Mouse (Mus musculus): ENCODE results near the gene Dixdc1. TPM values are rescaled to one million over a fixed set of nuclear protein-coding genes. Genes with fewer than 3 reads are reported as not detected.

The Dixdc1 gene
- polyA plus RNA-seq, 1 experiment from 2014 or later = 29.7 TPM

- WGBS = 88% methylated on average over 6 of the region's 6 CpGs
- H3K9ac ChIP-seq (replicated peaks; ENCODE audit: low read depth, low read length) = no peak overlapping the region
- no peak overlapping the region for H3K27ac ChIP-seq (ENCODE audit: low read length)
- no peaks in the 10 kb centered on the region for H3K9me3 ChIP-seq (ENCODE audit: control insufficient read depth, low read length)
- H3K27me3 ChIP-seq (replicated peaks; ENCODE audit: control insufficient read depth, insufficient read depth, low read length) = no peaks in the 10 kb centered on the region
- no peak overlapping the region for H3K4me2 ChIP-seq (ENCODE audit: low read length)
- no peak for ATAC-seq
- peaks cover 8% of the 10 kb centered on the region for H3K36me3 ChIP-seq (ENCODE audit: control insufficient read depth, insufficient read depth)
- H3K4me1 ChIP-seq (replicated peaks; ENCODE audit: control insufficient read depth, insufficient read depth, low read length) = no peaks in the 10 kb centered on the region
- no peak overlapping the region for H3K4me3 ChIP-seq (replicated peaks; ENCODE audit: low read length)
These were observed 72.9 kb downstream of the Dixdc1 start for GRCm38 (mm10) chr9:50666442-50666841.

GRCm38 (mm10) chr9:50664826-50665225 lies 74.5 kb downstream of the Dixdc1 start:
- H3K36me3 ChIP-seq (ENCODE audit: control insufficient read depth, insufficient read depth) = peaks cover 8% of the 10 kb centered on the region
- WGBS = 75% methylated on average over 5 of the region's 5 CpGs
- H3K9me3 ChIP-seq (ENCODE audit: control insufficient read depth, low read length) = no peaks in the 10 kb centered on the region
- H3K27me3 ChIP-seq (replicated peaks; ENCODE audit: control insufficient read depth, insufficient read depth, low read length) = no peaks in the 10 kb centered on the region
- no peak overlapping the region for H3K27ac ChIP-seq (ENCODE audit: low read length)
- no peak overlapping the region for H3K9ac ChIP-seq (replicated peaks; ENCODE audit: low read depth, low read length)
- no peak for ATAC-seq
- H3K4me1 ChIP-seq (replicated peaks; ENCODE audit: control insufficient read depth, insufficient read depth, low read length) = peaks cover 8% of the 10 kb centered on the region
- H3K4me3 ChIP-seq (replicated peaks; ENCODE audit: low read length) = no peak overlapping the region
- no peak overlapping the region for H3K4me2 ChIP-seq (ENCODE audit: low read length)

GRCm38 (mm10) chr9:50660431-50660830 lies 78.9 kb downstream of the Dixdc1 start:
- no peak overlapping the region for H3K27ac ChIP-seq (ENCODE audit: low read length)
- H3K9me3 ChIP-seq (ENCODE audit: control insufficient read depth, low read length) = no peaks in the 10 kb centered on the region
- H3K36me3 ChIP-seq (ENCODE audit: control insufficient read depth, insufficient read depth) = peaks cover 3% of the 10 kb centered on the region
- H3K9ac ChIP-seq (replicated peaks; ENCODE audit: low read depth, low read length) = peak overlapping the region; percentile 54
- H3K4me3 ChIP-seq (replicated peaks; ENCODE audit: low read length) = peak overlapping the region; percentile 94
- no peaks in the 10 kb centered on the region for H3K27me3 ChIP-seq (replicated peaks; ENCODE audit: control insufficient read depth, insufficient read depth, low read length)
- no peak for ATAC-seq
- H3K4me1 ChIP-seq (replicated peaks; ENCODE audit: control insufficient read depth, insufficient read depth, low read length) = peaks cover 17% of the 10 kb centered on the region
- peak overlapping the region; percentile 87 for H3K4me2 ChIP-seq (ENCODE audit: low read length)
- 11% methylated on average over 12 of the region's 12 CpGs for WGBS

GRCm38 (mm10) chr9:50659392-50660217 lies 79.7 kb downstream of the Dixdc1 start, which contains the start of gene Dlat:
Dlat (minus strand) TSS chr9:50659780.
- under 1% methylated on average over 62 of the region's 63 CpGs for WGBS
- H3K36me3 ChIP-seq (ENCODE audit: control insufficient read depth, insufficient read depth) = peaks cover 3% of the 10 kb centered on the region
- peak within 1 kb of the TSS; percentile 83 for H3K27ac ChIP-seq (ENCODE audit: low read length)
- no peaks in the 10 kb centered on the region for H3K9me3 ChIP-seq (ENCODE audit: control insufficient read depth, low read length)
- H3K4me2 ChIP-seq (ENCODE audit: low read length) = peak within 1 kb of the TSS; percentile 87
- peak within 1 kb of the TSS; percentile 89 for H3K9ac ChIP-seq (replicated peaks; ENCODE audit: low read depth, low read length)
- ATAC-seq = peak; percentile 94
- peaks cover 17% of the 10 kb centered on the region for H3K4me1 ChIP-seq (replicated peaks; ENCODE audit: control insufficient read depth, insufficient read depth, low read length)
- H3K27me3 ChIP-seq (replicated peaks; ENCODE audit: control insufficient read depth, insufficient read depth, low read length) = no peaks in the 10 kb centered on the region
- peak within 1 kb of the TSS; percentile 94 for H3K4me3 ChIP-seq (replicated peaks; ENCODE audit: low read length)

- Histone ChIP-seq H3K4me1 (replicated peaks; ENCODE audit: control insufficient read depth, insufficient read depth, low read length) (peaks cover 17% of the 10 kb centered on the region), H3K36me3 (ENCODE audit: control insufficient read depth, insufficient read depth) (peaks cover 3% of the 10 kb centered on the region), H3K4me2 (ENCODE audit: low read length) (peak overlapping the region; percentile 87), H3K4me3 (replicated peaks; ENCODE audit: low read length) (peak overlapping the region; percentile 94), H3K9ac (replicated peaks; ENCODE audit: low read depth, low read length) (peak overlapping the region; percentile 89), H3K27me3 (replicated peaks; ENCODE audit: control insufficient read depth, insufficient read depth, low read length) (no peaks in the 10 kb centered on the region), H3K9me3 (ENCODE audit: control insufficient read depth, low read length) (no peaks in the 10 kb centered on the region), H3K27ac (ENCODE audit: low read length) (peak overlapping the region; percentile 83)
- 0% methylated on average over 28 of the region's 28 CpGs for WGBS
- no peak for ATAC-seq
These were observed 80.4 kb downstream of the Dixdc1 start for GRCm38 (mm10) chr9:50658941-50659388.

- peak overlapping the region; percentile 83; the same call in 1 of the 2 replicates for H3K27ac ChIP-seq (ENCODE audit: low read length)
- no peaks in the 10 kb centered on the region for H3K27me3 ChIP-seq (replicated peaks; ENCODE audit: control insufficient read depth, insufficient read depth, low read length)
- H3K36me3 ChIP-seq (ENCODE audit: control insufficient read depth, insufficient read depth) = peaks cover 3% of the 10 kb centered on the region
- ATAC-seq = no peak
- H3K9me3 ChIP-seq (ENCODE audit: control insufficient read depth, low read length) = no peaks in the 10 kb centered on the region
- peak overlapping the region; percentile 89 for H3K9ac ChIP-seq (replicated peaks; ENCODE audit: low read depth, low read length)
- H3K4me3 ChIP-seq (replicated peaks; ENCODE audit: low read length) = peak overlapping the region; percentile 94
- H3K4me2 ChIP-seq (ENCODE audit: low read length) = peak overlapping the region; percentile 87
- peaks cover 17% of the 10 kb centered on the region for H3K4me1 ChIP-seq (replicated peaks; ENCODE audit: control insufficient read depth, insufficient read depth, low read length)
- 25% methylated on average over 5 of the region's 5 CpGs for WGBS
These were observed 80.9 kb downstream of the Dixdc1 start for GRCm38 (mm10) chr9:50658391-50658790.

- Histone ChIP-seq H3K9me3 (ENCODE audit: control insufficient read depth, low read length) (no peaks in the 10 kb centered on the region), H3K4me2 (ENCODE audit: low read length) (no peak overlapping the region), H3K27ac (ENCODE audit: low read length) (no peak overlapping the region), H3K9ac (replicated peaks; ENCODE audit: low read depth, low read length) (no peak overlapping the region), H3K36me3 (ENCODE audit: control insufficient read depth, insufficient read depth) (peaks cover 39% of the 10 kb centered on the region), H3K4me3 (replicated peaks; ENCODE audit: low read length) (no peak overlapping the region), H3K27me3 (replicated peaks; ENCODE audit: control insufficient read depth, insufficient read depth, low read length) (no peaks in the 10 kb centered on the region), H3K4me1 (replicated peaks; ENCODE audit: control insufficient read depth, insufficient read depth, low read length) (no peaks in the 10 kb centered on the region)
- no peak for ATAC-seq
- WGBS = 96% methylated on average over 10 of the region's 10 CpGs
These were observed 88.8 kb downstream of the Dixdc1 start for GRCm38 (mm10) chr9:50650503-50650902.

GRCm38 (mm10) chr9:50646826-50647370 lies 92.4 kb downstream of the Dixdc1 start:
- Histone ChIP-seq H3K9ac (replicated peaks; ENCODE audit: low read depth, low read length) (no peak overlapping the region), H3K36me3 (ENCODE audit: control insufficient read depth, insufficient read depth) (peaks cover 46% of the 10 kb centered on the region), H3K9me3 (ENCODE audit: control insufficient read depth, low read length) (no peaks in the 10 kb centered on the region), H3K4me2 (ENCODE audit: low read length) (no peak overlapping the region), H3K27ac (ENCODE audit: low read length) (no peak overlapping the region), H3K27me3 (replicated peaks; ENCODE audit: control insufficient read depth, insufficient read depth, low read length) (no peaks in the 10 kb centered on the region), H3K4me3 (replicated peaks; ENCODE audit: low read length) (no peak overlapping the region), H3K4me1 (replicated peaks; ENCODE audit: control insufficient read depth, insufficient read depth, low read length) (no peaks in the 10 kb centered on the region)
- 82% methylated on average over 10 of the region's 10 CpGs for WGBS
- ATAC-seq = no peak

GRCm38 (mm10) chr9:50634270-50634669 lies 105.0 kb downstream of the Dixdc1 start:
- ATAC-seq = no peak
- Histone ChIP-seq H3K4me3 (replicated peaks; ENCODE audit: low read length) (no peak overlapping the region), H3K27me3 (replicated peaks; ENCODE audit: control insufficient read depth, insufficient read depth, low read length) (no peaks in the 10 kb centered on the region), H3K27ac (ENCODE audit: low read length) (no peak overlapping the region), H3K9ac (replicated peaks; ENCODE audit: low read depth, low read length) (no peak overlapping the region), H3K4me1 (replicated peaks; ENCODE audit: control insufficient read depth, insufficient read depth, low read length) (no peaks in the 10 kb centered on the region), H3K4me2 (ENCODE audit: low read length) (no peak overlapping the region), H3K36me3 (ENCODE audit: control insufficient read depth, insufficient read depth) (peaks cover 28% of the 10 kb centered on the region), H3K9me3 (ENCODE audit: control insufficient read depth, low read length) (no peaks in the 10 kb centered on the region)
- 96% methylated on average over 11 of the region's 11 CpGs for WGBS

Data from forebrain, embryonic 16.5 days (tissue).